Mouse (Mus musculus) lung, embryonic 16.5 days (tissue): ENCODE results near the gene Use1. TPM values are rescaled to one million over a fixed set of nuclear protein-coding genes. Genes with fewer than 3 reads are reported as not detected.

Source experiments
- ATAC-seq: fragments of 200-750 bp; cut with Nextera tagmentation; 2 replicates; pipeline ENCODE4 v1.8.0; 2017; ENCODE audit warnings: low read depth, mild to moderate bottlenecking, moderate library complexity
- H3K27ac ChIP-seq: fragments of 300-500 bp; sonication (generic); 2 replicates; pipeline ENCODE4 v1.5.1; 2014; ENCODE audit warnings: mild to moderate bottlenecking, control low read depth, low read length
- H3K27me3 ChIP-seq: fragments of 300-500 bp; sonication (generic); 2 replicates; pipeline ENCODE4 v1.6.1; 2014; ENCODE audit warnings: low read depth, low read length, mixed read lengths; ENCODE audit not compliant: control insufficient read depth, insufficient read depth
- H3K36me3 ChIP-seq: fragments of 300-500 bp; sonication (generic); 2 replicates; pipeline ENCODE4 v1.6.1; 2014; ENCODE audit warnings: low read length; ENCODE audit not compliant: control insufficient read depth, insufficient read depth
- H3K4me1 ChIP-seq: fragments of 300-500 bp; sonication (generic); replicated peaks from 2 replicates; pipeline ENCODE4 v1.6.1; 2014; ENCODE audit warnings: low read length, mixed read lengths; ENCODE audit not compliant: control insufficient read depth, insufficient read depth
- H3K4me2 ChIP-seq: fragments of 300-500 bp; sonication (generic); 2 replicates; pipeline ENCODE4 v1.6.1; 2014; ENCODE audit warnings: low read depth, low read length, control low read depth
- H3K4me3 ChIP-seq: fragments of 300-500 bp; sonication (generic); 2 replicates; pipeline ENCODE4 v1.5.1; 2014; ENCODE audit warnings: mild to moderate bottlenecking, low read length, control low read depth
- H3K9ac ChIP-seq: fragments of 300-500 bp; sonication (generic); 2 replicates; pipeline ENCODE4 v1.6.1; 2014; ENCODE audit warnings: low read length, control low read depth
- H3K9me3 ChIP-seq: fragments of 300-500 bp; sonication (generic); 2 replicates; pipeline ENCODE4 v1.6.1; 2016; ENCODE audit warnings: low read length; ENCODE audit not compliant: control insufficient read depth
- WGBS: fragments of 180-500 bp; shearing (Covaris S2); extraction: QIAGEN DNeasy Blood & Tissue Kit; methylation state at CpG from one replicate; pipeline ENCODE4 v1.1.7; 2014; 5-methylcytosine and 5-hydroxymethylcytosine counted together
- polyA plus RNA-seq: library from polyadenylated mRNA; unstranded; fragments of >200 nt; fragmentation: Nextera tagmentation; extraction: Ambion mirVana; gene quantifications from 2 replicates; pipeline ENCODE4 v1.2.1, GENCODE M21; 2015

The Use1 gene
- polyA plus RNA-seq, 1 experiment from 2014 or later, result 95.6 TPM

DNA sequence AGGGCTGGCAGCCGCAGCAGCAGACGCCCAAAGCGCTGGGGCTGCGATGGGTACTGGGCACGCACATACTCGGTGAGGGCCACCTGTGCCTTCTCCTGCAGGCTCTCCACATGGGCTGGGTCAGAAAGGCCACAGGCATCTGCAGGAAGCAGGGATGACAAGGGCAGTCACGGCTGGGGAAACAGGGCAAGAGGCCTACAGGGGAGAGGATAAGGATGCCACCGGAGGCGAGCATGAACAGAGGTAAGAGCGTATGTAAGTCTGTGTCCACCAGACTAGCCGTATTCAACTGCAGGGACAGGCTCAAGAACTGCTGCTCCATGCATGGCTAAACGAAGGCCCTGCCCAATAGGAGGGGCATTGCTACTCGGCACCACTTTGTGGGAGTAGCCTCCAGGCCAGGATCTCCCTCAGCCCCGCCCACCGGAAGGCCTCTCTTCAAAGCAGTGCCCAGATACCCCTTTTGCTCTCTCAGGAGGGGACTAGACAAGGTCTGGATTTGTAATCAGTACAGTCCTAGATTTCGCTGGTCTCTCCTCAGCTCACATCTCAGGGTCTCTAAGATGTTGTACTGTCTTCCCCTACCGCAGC lies 8.1 kb downstream of the Use1 start:
- WGBS, result 78% methylated on average over 17 of the region's 17 CpGs

DNA sequence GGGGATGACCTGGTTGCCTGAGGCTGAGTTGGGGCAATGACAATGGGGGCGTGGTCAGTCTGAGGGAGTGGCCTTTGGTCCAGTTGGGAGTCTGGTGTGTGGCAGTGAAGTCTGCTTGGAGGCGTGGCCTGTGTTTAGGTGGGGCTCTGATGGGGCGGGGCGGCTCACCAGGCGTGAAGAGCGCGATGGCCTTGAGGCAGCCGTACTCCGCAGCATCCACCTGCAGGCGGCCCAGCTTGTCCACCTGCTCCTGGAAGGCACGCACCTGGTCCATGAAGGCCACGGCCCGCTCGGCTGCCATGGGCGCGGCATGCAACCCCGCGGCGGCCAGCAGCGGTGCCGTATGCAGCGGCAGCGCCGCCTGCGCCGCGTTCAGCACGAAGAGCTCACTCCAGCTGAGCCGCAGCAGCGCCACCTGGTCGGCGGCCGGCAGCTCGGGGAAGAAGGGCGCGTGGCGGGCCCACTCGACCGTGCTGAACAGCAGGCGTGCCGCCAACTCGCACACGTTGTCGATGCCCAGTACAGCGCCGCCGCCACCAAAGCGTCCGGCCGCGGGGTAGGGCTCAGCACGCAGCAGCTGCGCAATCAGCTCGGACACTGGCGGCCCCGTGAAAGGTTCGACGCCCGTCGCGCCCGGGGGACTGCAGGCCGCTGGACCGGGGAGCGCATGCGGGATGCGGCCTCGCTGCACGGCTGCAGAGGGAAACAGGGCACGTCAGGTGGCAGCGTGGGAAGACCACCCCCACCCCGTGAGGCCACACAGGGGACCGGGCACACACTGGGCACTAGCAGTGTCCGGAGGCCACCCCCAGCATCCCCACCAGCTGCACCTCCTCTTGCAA lies 9.2 kb downstream of the Use1 start:
- no peaks in the 10 kb centered on the region for H3K9me3 ChIP-seq
- peaks cover 41% of the 10 kb centered on the region for H3K4me1 ChIP-seq
- no peaks in the 10 kb centered on the region for H3K27me3 ChIP-seq
- peak; percentile 12 for ATAC-seq
- H3K36me3 ChIP-seq, result peaks cover 34% of the 10 kb centered on the region
- peak overlapping the region; percentile 42 for H3K27ac ChIP-seq
- H3K4me2 ChIP-seq, result peak overlapping the region; percentile 49
- WGBS, result 12% methylated on average over 68 of the region's 74 CpGs
- peak overlapping the region; percentile 18 for H3K4me3 ChIP-seq
- peak overlapping the region; percentile 44; the same call in 1 of the 2 replicates for H3K9ac ChIP-seq

More for the DNA sequence above, 8.1 kb downstream of the Use1 start:
- H3K4me3 ChIP-seq, result no peak overlapping the region
- H3K27ac ChIP-seq, result no peak overlapping the region
- no peaks in the 10 kb centered on the region for H3K27me3 ChIP-seq
- peaks cover 39% of the 10 kb centered on the region for H3K4me1 ChIP-seq
- peaks cover 35% of the 10 kb centered on the region for H3K36me3 ChIP-seq
- ATAC-seq, result no peak
- H3K4me2 ChIP-seq, result no peak overlapping the region
- H3K9ac ChIP-seq, result no peak overlapping the region
- H3K9me3 ChIP-seq, result no peaks in the 10 kb centered on the region

DNA sequence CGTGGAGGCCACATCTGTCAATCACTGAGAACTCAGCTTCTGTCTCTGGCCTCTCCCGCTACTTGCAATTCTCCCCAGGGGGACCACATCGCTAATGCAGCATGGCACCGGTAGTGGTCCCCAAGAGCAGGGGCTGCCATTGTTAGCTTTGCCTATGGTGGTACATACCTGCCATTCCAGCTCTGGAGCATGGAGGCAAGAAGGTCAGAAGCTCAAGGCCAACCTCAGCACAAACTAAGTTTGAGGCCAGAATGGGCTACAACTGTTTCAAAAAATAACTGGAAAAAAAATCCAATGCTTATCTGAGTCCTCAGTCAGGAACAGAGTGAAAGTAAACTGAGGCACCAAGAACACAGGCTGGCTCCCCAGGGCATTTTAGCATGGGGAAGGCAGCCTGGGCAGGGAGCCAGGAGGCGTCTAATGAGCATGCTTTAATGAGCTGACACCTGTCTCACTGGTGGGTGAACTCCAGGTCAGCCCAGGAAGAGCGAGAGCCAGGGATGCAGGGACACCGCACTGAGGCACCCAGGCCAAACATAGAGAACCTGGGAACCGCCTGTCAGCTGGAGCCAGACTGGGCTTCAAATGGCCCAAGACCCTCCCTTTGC lies 9.9 kb downstream of the Use1 start:
- no peaks in the 10 kb centered on the region for H3K9me3 ChIP-seq
- ATAC-seq, result no peak
- WGBS, result 53% methylated on average over 8 of the region's 8 CpGs
- H3K9ac ChIP-seq, result peak overlapping the region; percentile 44; the same call in 1 of the 2 replicates
- no peak overlapping the region; the same call in 1 of the 2 replicates for H3K4me3 ChIP-seq
- H3K27me3 ChIP-seq, result no peaks in the 10 kb centered on the region
- peak overlapping the region; percentile 42 for H3K27ac ChIP-seq
- H3K36me3 ChIP-seq, result peaks cover 34% of the 10 kb centered on the region
- peaks cover 41% of the 10 kb centered on the region for H3K4me1 ChIP-seq
- peak overlapping the region; percentile 49 for H3K4me2 ChIP-seq

DNA sequence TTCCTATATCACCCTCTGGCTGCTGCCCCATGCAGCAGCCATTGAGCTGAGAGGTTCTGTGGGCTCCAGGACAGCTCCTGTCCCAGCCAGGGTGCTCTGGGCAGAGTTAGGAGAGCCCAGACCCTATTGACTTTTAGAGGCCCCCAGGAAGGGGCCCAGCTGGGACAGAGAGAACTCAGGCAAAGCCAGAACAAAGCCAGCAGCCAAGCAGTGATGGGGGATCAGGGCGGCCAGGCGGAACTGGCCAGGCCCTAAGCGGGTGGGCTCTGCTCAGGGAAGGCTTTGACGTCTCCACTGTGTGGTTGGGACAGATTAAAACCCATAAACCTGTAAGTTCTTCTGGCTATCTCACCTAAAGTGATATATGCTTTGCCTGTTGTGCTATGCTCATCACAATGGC lies 12.4 kb downstream of the Use1 start:
- 74% methylated on average over 4 of the region's 4 CpGs for WGBS
- ATAC-seq, result no peak
- peak overlapping the region; percentile 99 for H3K4me3 ChIP-seq
- H3K4me1 ChIP-seq, result peaks cover 56% of the 10 kb centered on the region
- H3K9me3 ChIP-seq, result no peaks in the 10 kb centered on the region
- H3K4me2 ChIP-seq, result peak overlapping the region; percentile 75
- H3K27ac ChIP-seq, result no peak overlapping the region
- peak overlapping the region; percentile 95 for H3K9ac ChIP-seq
- no peaks in the 10 kb centered on the region for H3K27me3 ChIP-seq
- H3K36me3 ChIP-seq, result peaks cover 23% of the 10 kb centered on the region

DNA sequence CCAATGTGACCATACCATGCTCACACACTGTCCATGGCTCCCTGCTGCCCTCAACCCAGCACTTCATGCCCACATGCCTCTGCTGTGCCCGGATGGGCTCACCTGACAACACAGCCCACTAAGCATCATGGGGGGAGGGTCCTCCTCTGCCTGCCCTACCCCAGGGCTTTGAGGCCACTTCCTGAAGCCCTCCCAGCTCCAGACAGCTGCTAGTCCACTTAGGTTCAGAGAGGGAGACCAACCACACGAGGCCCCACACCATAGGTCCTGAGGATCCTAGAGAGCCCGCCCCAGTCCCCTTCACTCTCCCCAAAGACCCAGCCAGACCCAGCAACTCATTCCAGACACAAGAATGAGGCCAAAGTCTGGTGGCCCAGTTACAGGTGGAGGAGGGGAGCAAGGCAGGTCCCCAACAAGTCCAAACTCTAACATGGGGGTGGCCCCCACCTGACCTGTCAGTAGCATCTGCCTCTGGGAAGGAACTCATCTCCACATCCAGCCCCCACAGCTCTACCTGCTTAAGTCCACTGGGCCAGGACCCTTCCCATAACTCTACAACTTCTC lies 12.9 kb downstream of the Use1 start:
- H3K27me3 ChIP-seq, result no peaks in the 10 kb centered on the region
- H3K4me2 ChIP-seq, result peak overlapping the region; percentile 75
- no peaks in the 10 kb centered on the region for H3K9me3 ChIP-seq
- H3K4me3 ChIP-seq, result peak overlapping the region; percentile 99
- H3K9ac ChIP-seq, result peak overlapping the region; percentile 95
- WGBS, result 37% methylated on average over 3 of the region's 3 CpGs
- H3K4me1 ChIP-seq, result peaks cover 56% of the 10 kb centered on the region
- ATAC-seq, result no peak
- H3K36me3 ChIP-seq, result peaks cover 19% of the 10 kb centered on the region
- H3K27ac ChIP-seq, result no peak overlapping the region

DNA sequence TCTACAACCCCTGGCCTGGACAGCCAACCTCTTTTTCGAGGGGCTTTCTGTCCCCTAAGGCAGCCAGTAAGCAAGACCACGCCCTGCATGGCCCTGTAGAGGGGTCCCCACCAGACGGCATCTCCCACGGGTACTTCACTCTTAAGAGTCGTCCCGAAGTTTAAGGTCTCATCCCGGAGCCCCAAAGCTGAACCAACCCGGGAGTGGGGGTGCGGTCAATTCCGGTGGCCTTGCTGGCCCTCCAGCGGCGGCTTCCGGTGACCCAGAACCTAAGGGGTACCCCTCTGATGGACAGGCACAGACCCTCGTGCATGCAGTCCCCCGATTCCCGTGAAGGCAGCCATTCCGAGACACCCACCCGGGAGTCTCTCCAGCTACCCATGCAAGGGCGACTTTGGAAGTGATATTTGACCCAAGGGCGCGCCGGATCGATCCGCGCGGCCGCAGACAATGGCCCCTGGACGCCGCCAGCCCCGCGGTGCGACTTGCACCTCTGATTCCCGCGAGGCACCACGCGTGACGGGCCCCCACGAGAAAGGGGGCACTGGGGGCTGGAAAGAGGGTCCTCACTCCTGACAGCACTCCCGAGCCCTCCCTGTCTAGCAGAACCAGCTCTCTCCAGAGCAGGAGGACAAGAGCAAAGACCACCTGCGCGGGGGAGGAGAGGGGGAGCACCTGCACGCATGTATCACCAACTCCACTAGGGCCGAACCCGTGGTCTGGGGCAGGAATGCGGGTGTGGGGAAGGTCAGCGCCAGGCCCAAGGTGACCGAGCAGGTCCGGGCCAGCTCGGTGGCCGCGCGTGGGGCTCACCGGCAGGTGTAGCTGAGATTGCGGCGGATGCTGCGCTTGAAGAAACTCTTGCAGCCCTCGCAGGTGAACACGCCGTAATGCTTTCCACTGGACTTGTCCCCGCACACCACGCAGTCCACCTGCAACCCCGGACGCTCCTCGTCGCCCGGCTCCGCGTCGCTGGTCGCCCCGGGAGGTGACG lies 13.8 kb downstream of the Use1 start:
- Histone ChIP-seq H3K27ac (peak overlapping the region; percentile 96), H3K9ac (peak overlapping the region; percentile 95), H3K4me2 (peak overlapping the region; percentile 75), H3K4me1 (peaks cover 51% of the 10 kb centered on the region), H3K27me3 (no peaks in the 10 kb centered on the region), H3K4me3 (peak overlapping the region; percentile 99), H3K36me3 (peaks cover 12% of the 10 kb centered on the region), H3K9me3 (no peaks in the 10 kb centered on the region)
- WGBS, result under 1% methylated on average over 68 of the region's 72 CpGs
- no peak for ATAC-seq

DNA sequence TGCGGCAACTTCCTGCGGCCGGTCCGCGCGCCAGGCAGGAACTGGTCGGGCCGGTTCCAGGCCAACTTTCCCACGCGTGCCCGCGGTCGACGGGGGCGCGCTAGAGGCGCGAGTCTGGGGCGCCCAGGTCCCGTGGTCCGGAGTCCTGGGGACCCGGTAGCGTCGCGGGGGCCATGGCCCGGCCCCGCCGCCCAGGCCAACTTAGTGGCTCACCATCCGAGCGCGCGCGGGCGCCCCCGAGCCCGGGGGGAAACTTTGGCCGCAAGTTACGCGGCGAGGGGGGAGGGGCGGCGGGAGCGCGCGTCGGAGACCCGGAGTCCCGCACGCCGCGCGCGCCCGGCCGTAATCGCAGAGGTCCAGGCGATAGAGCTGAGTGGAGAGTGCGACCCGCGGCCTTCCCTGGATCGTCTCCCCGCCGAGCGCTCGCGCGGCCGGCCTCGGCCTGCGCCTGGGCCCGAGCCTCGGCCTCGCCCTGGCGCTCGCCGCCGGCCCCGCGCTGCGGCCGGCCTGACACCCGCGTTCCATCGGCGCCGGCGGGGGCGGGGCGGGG lies 14.8 kb downstream of the Use1 start, which contains the start of gene Nr2f6:
Nr2f6 (minus strand) TSS at position 540 of the 550 bp plus-strand sequence.
- Histone ChIP-seq H3K27me3 (no peaks in the 10 kb centered on the region), H3K4me1 (peaks cover 41% of the 10 kb centered on the region), H3K9ac (peak within 1 kb of the TSS; percentile 95), H3K4me3 (peak within 1 kb of the TSS; percentile 99), H3K27ac (peak within 1 kb of the TSS; percentile 96), H3K4me2 (peak within 1 kb of the TSS; percentile 75), H3K36me3 (peaks cover 8% of the 10 kb centered on the region), H3K9me3 (no peaks in the 10 kb centered on the region)
- WGBS, result under 1% methylated on average over 60 of the region's 89 CpGs
- ATAC-seq, result peak; percentile 58
